Mouse (Mus musculus) megakaryocyte, embryonic 14.5 days (primary cell): Measurements from ENCODE around the gene Tcaim.

ENCODE experiments used
- FLI1 ChIP-seq: IDR thresholded peaks from 2 replicates; pipeline ENCODE4 v1.6.1; 2012; ENCODE audit warnings: low read length, inconsistent platforms, mixed read lengths
- GATA1 ChIP-seq: IDR thresholded peaks from 3 replicates; pipeline ENCODE4 v1.6.1; 2012; ENCODE audit warnings: mixed read lengths, low read length, inconsistent platforms, borderline replicate concordance

DNA sequence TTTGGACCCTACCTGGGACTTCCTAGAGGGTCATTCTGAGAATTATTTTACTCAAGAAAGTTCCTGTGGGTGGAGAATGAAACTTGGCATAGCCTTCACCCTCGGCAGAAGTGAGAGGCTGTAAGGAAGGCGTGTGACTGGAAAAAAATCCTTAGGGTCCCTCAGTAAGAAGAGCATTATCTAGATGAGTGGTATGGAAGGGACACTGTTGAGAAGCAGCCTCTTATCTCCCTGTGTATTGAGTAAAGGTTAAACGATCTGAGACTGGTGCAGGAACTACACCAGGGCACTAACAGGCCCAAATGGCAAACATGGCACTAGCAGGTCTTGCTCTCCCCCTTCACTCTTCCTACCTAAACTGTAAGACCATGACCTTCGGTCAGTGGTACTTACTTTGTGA, 60.9 kb downstream of the Tcaim start:
- no peak for TF ChIP-seq GATA1
- no peak for TF ChIP-seq FLI1
